Mouse (Mus musculus) brain, embryonic 14.5 days (tissue): ENCODE results near the gene Col26a1.

Experiments
- CTCF ChIP-seq: fragments of 200-500 bp; IDR thresholded peaks from 2 replicates; pipeline ENCODE4 v1.5.1; 2012; ENCODE audit warnings: inconsistent platforms, mild to moderate bottlenecking, moderate library complexity, borderline replicate concordance; ENCODE audit not compliant: insufficient read depth, insufficient read length; ENCODE audit errors: extremely low read depth
- POLR2A ChIP-seq: fragments of 200-500 bp; IDR thresholded peaks from 2 replicates; pipeline ENCODE4 v1.6.1; 2012; ENCODE audit warnings: mild to moderate bottlenecking, inconsistent platforms, borderline replicate concordance; ENCODE audit not compliant: poor library complexity, insufficient read depth, insufficient read length, severe bottlenecking; ENCODE audit errors: extremely low read depth

- TF ChIP-seq POLR2A, result no peak
- TF ChIP-seq CTCF, result no peak
These were observed 36.7 kb upstream of the Col26a1 start for GRCm38 (mm10) chr5:136919546-136920301.
